Comparison of ENCODE assay signal across 19 mouse cellular contexts in genomic region chr3:82315728-82316127, GRCm38 (mm10). TPM values are rescaled to one million over a fixed set of nuclear protein-coding genes. Genes with fewer than 3 reads are reported as not detected.
"Had no signal": no experiment of that assay in that cellular context is flagged by ENCODE, and none has a peak within 500 bp of the region (broad histone marks: within the 10 kb centered on the region; RNA-seq: fewer than 3 reads in every experiment).

No protein-coding gene starts in this region.

- H3K4me3 ChIP-seq: midbrain, embryonic 10.5 days; midbrain, embryonic 12.5 days; myocyte; neural tube, embryonic 13.5 days; neural tube, embryonic 15.5 days had no signal

- H3K27ac ChIP-seq: midbrain, embryonic 10.5 days; midbrain, embryonic 12.5 days; neural tube, embryonic 13.5 days; neural tube, embryonic 15.5 days had no signal

- DNase-seq: lung, adult 18-20 months; lung, embryonic 14.5 days; lung, postnatal 10 days; lung, postnatal 4 days; midbrain, embryonic 14.5 days; retina, postnatal 1 day; right cerebral cortex, adult 18-20 months; right cerebral cortex, postnatal 25 days; right cerebral cortex, postnatal 4 days; spleen, adult 18-20 months; thymus, adult 2 months; thymus, postnatal 25 days; thymus, postnatal 4 days had no signal

RNA-seq across cellular contexts. Expression of gene Map9, which starts 42.1 kb away (rescaled TPM):
- total RNA-seq: megakaryocyte, adult 5-6 weeks had no signal
